Mouse (Mus musculus) spleen, adult 10 weeks (tissue): ENCODE data around the gene Gm9803. TPM values are rescaled to one million over a fixed set of nuclear protein-coding genes. Genes with fewer than 3 reads are reported as not detected.

Experiments
- polyA plus RNA-seq: library from polyadenylated mRNA; stranded (reverse); fragments of 350-450 nt; fragmentation: Illumina TruSeq; extraction: RNeasy Lipid Tissue Mini Kit (QIAGEN cat#74804); gene quantifications from one replicate; pipeline ENCODE4 v1.2.3, GENCODE M21; 2015; ENCODE audit warnings: low replicate concordance; ENCODE audit not compliant: insufficient read depth

Gene Gm9803
- polyA plus RNA-seq: not detected

GRCm38 (mm10) chr10:43523931-43524330 lies at the start of gene Gm9803:
TSS of gene Gm9803 (plus strand) at chr10:43524084.

DNA sequence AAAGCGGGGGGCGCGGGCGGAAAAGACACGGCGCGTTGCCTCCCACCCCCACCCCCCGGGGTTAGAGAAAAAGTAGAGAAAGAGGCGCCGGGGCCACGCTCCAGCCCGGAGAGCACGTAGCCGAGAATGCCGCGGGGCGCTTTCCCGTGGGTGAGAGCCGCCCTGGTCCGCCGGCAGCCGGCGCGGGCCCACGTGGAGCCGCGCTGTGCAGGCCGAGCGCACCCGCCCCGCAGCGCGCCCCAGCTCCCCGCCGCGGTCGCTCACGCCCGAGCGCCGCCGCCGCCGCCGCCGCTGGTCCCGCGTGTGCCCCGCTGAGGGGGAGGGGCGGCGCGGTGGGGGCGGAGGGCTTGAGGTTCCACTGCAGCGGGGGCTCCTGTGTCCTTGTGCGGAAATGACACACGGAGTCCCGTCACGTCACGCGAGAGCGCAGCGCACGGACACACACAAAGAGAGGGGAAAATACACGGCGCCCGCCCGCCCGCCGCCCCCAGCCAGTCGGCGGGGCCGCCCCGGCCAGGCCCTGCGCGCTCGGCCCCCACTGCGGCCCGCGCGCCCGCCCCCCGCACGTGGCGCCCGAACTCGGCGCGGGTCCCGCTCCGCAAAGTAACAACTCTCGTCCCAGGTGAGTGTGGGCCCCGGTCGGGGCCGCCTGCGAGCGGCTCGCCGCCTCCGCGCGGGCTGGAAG lies 45.0 kb upstream of the Gm9803 start, which contains the start of gene Bend3:
Gene Bend3 (plus strand): TSS at position 81 of the 685 bp plus-strand sequence.

GRCm38 (mm10) chr10:43540442-43541152 lies 16.7 kb downstream of the Gm9803 start, which contains the start of gene 1700021F05Rik:
TSS of gene 1700021F05Rik (minus strand) at chr10:43540994.

Other genes starting within 250 kb of the Gm9803 start
- gene Bend3, start 45.3 kb upstream of the Gm9803 start, polyA plus RNA-seq: 2.6 TPM
- 20.3 TPM for gene 1700021F05Rik, start 16.9 kb downstream of the Gm9803 start, polyA plus RNA-seq
- gene Cd24a, start 54.2 kb downstream of the Gm9803 start, polyA plus RNA-seq: 714 TPM